Mouse (Mus musculus) lung, embryonic 14.5 days (tissue): Measurements from ENCODE around the gene Larp4b. TPM values are rescaled to one million over a fixed set of nuclear protein-coding genes. Genes with fewer than 3 reads are reported as not detected.
A peak's percentile ranks its signal among the peaks of the same experiment; 100 is the strongest.

ENCODE experiments used
- ATAC-seq: fragments of 200-750 bp; cut with Nextera tagmentation; 2 replicates; pipeline ENCODE4 v1.8.0; 2017; ENCODE audit warnings: mild to moderate bottlenecking, moderate TSS enrichment, moderate library complexity; ENCODE audit not compliant: insufficient read depth
- DNase-seq: peaks from one replicate; pipeline ENCODE4 v3.0.0-alpha.2; 2015
- H3K27ac ChIP-seq: fragments of 300-500 bp; sonication (generic); 2 replicates; pipeline ENCODE4 v1.5.1; 2014; ENCODE audit warnings: low read depth, mild to moderate bottlenecking, moderate library complexity
- H3K27me3 ChIP-seq: fragments of 300-500 bp; sonication (generic); 2 replicates; pipeline ENCODE4 v1.6.1; 2014; ENCODE audit warnings: low read length, control low read depth; ENCODE audit not compliant: insufficient read depth
- H3K36me3 ChIP-seq: fragments of 300-500 bp; sonication (generic); 2 replicates; pipeline ENCODE4 v1.6.1; 2014; ENCODE audit warnings: control low read depth; ENCODE audit not compliant: insufficient read depth
- H3K4me1 ChIP-seq: fragments of 300-500 bp; sonication (generic); 2 replicates; pipeline ENCODE4 v1.6.1; 2014; ENCODE audit warnings: antibody characterized with exemption, control low read depth; ENCODE audit not compliant: insufficient read depth
- H3K4me2 ChIP-seq: fragments of 300-500 bp; sonication (generic); 2 replicates; pipeline ENCODE4 v1.6.1; 2014; ENCODE audit warnings: mild to moderate bottlenecking
- H3K4me3 ChIP-seq: fragments of 300-500 bp; sonication (generic); 2 replicates; pipeline ENCODE4 v1.5.1; 2014; ENCODE audit warnings: low read depth, low read length
- H3K9ac ChIP-seq: fragments of 300-500 bp; sonication (generic); 2 replicates; pipeline ENCODE4 v1.6.1; 2014
- H3K9me3 ChIP-seq: fragments of 300-500 bp; sonication (generic); 2 replicates; pipeline ENCODE4 v1.6.1; 2016; ENCODE audit warnings: low read depth, low read length, control low read depth
- CTCF ChIP-seq: IDR thresholded peaks from 2 replicates; pipeline ENCODE4 v1.5.1; 2016; ENCODE audit warnings: antibody characterized with exemption, low read depth
- WGBS: fragments of 180-500 bp; shearing (Covaris S2); extraction: QIAGEN DNeasy Blood & Tissue Kit; methylation state at CpG from one replicate; pipeline ENCODE4 v1.1.7; 2014; 5-methylcytosine and 5-hydroxymethylcytosine counted together
- polyA plus RNA-seq: library from polyadenylated mRNA; unstranded; fragments of >200 nt; fragmentation: Nextera tagmentation; extraction: Ambion mirVana; gene quantifications from 2 replicates; pipeline ENCODE4 v1.2.1, GENCODE M21; 2014

Gene Larp4b
- polyA plus RNA-seq, 1 experiment from 2014 or later, result 42.0 TPM

DNA sequence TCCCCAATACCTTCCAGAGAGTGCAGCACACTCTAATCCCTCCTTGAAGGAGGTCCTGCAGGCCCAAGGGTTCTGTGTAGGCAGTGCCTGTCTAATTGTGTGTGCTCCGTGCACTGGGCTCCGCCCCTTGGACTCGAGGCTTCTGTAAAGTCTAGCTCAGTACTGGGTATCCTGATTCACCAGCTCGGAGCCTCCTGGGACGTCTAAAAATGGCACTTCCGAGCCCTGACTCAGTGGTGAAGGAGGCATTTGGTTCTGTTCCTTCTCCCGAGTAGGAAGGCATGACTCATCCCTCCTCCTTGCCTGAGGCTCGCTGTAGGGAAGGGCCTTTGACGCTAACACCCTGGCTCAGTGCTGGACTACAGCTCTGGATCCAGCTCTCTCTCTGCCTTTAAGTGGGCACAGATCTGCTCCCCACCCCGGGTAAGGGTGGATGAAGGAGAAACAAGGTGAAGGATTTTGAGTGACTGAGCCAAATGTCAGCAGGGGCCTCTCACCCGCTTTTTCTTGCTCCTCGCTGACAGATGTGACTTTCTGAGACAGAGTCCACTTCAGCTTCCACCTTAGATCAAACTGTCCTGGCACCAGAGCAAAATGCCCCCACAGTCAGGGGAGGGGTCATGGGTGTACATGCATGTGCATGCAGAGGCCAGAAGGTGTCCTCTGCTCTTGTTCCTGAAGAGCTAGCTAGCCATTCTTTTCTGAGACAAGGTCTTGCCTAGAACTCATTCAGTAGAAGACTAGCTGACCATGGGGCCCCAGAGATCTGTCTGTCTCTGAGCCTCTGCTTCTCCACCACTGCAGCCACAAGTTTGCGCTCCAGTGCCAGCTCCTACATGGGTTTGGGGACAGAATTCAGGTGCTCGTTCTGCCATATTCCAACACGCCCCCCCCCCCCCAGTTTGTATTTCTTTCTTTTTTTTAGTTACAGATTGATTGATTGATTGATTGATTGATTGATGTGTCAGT is 97.8 kb downstream of the Larp4b start:
- Histone ChIP-seq H3K4me3 (no peak overlapping the region), H3K4me2 (0 out of 2 replicates have a peak overlapping the region, but pooled peaks have one; percentile 27)
- peak; percentile 53; the same call in 1 of the 2 replicates for ATAC-seq

DNA sequence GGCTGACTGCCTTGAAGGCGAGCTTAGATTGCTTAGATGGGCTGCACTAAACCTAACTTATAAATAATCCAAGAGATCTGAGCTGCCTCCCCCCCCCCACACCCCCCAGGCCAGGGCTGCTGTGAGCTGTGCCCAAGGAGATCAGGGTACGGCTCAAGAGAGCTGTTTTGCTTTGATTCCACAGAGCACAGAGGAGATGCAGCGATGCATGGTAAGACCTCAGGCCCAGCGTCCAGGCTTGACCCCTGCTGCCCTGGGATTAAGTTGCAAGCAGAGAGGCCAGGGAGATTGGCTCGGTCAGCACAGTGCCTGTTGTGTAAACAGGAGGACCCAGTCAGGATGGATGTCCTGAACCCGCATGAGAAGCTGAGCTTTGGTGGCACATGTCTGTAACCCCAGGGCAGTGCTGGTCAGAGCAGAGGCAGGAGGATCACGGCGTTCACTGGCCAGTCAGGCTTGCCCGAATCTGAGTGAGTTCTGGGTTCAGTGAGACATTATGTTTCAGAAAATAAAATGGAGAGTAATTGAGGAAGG is 99.2 kb downstream of the Larp4b start:
- DNase-seq (no peak), ATAC-seq (no peak)
- H3K4me2 ChIP-seq, result no peak overlapping the region
- no peaks in the 10 kb centered on the region for H3K9me3 ChIP-seq
- H3K4me3 ChIP-seq, result no peak overlapping the region
- H3K4me1 ChIP-seq, result no peaks in the 10 kb centered on the region
- no peaks in the 10 kb centered on the region for H3K36me3 ChIP-seq
- H3K27ac ChIP-seq, result no peak overlapping the region
- no peak for TF ChIP-seq CTCF
- no peak overlapping the region for H3K9ac ChIP-seq
- H3K27me3 ChIP-seq, result no peaks in the 10 kb centered on the region
- 44% methylated on average over 9 of the region's 9 CpGs for WGBS

More for the DNA sequence above, 97.8 kb downstream of the Larp4b start:
- Histone ChIP-seq H3K4me1 (no peaks in the 10 kb centered on the region), H3K36me3 (no peaks in the 10 kb centered on the region), H3K27me3 (no peaks in the 10 kb centered on the region), H3K27ac (no peak overlapping the region), H3K9ac (no peak overlapping the region), H3K9me3 (no peaks in the 10 kb centered on the region)
- 43% methylated on average over 15 of the region's 15 CpGs for WGBS
- no peak for TF ChIP-seq CTCF
- DNase-seq, result peak; percentile 45

DNA sequence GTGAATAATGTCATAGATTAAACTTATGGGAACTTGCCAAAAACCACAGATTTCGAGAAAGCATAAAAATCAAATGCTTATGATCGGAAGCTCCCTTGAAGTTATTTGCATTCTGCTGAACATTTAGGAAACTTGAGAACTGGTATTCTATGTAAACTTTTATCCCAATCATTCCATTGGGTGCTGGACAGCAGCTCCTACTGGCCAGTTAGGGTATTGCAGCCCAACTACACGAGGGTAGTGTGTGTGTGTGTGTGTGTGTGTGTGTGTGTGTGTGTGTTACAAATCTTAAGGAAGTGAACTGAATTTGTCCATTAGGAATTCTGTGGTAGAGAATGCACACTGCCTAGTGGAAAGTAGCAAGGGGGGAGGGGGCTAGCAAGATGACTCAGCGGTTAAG is 101.0 kb downstream of the Larp4b start:
- H3K4me3 ChIP-seq, result no peak overlapping the region
- no peak overlapping the region for H3K9ac ChIP-seq
- H3K4me2 ChIP-seq, result no peak overlapping the region
- no peaks in the 10 kb centered on the region for H3K9me3 ChIP-seq
- no peaks in the 10 kb centered on the region for H3K4me1 ChIP-seq
- TF ChIP-seq CTCF, result peak; percentile 55
- DNase-seq (no peak), ATAC-seq (no peak)
- H3K27ac ChIP-seq, result no peak overlapping the region
- H3K36me3 ChIP-seq, result no peaks in the 10 kb centered on the region
- no peaks in the 10 kb centered on the region for H3K27me3 ChIP-seq
- 79% methylated on average over 4 of the region's 4 CpGs for WGBS

DNA sequence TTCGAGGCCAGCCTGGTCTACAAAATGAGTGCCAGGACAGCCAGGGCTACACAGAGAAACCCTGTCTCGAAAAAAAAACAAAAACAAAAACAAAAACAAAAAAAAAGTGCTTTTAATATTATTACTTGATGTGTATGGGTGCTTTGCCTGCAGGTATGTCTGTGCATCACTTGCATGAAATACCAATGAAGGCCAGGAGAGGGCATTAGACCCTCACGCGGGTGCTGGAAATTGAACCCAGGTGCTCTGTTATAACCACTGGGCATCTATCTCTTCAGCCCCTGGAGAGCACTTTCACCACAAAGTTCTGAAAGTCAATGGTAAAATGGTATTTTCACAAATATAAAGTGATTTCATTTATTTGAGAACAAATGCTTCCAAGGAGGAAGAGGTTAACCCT is 101.9 kb downstream of the Larp4b start:
- Histone ChIP-seq H3K9me3 (no peaks in the 10 kb centered on the region), H3K36me3 (no peaks in the 10 kb centered on the region), H3K27ac (no peak overlapping the region), H3K4me2 (no peak overlapping the region), H3K9ac (no peak overlapping the region), H3K4me3 (no peak overlapping the region), H3K4me1 (no peaks in the 10 kb centered on the region), H3K27me3 (no peaks in the 10 kb centered on the region)
- ATAC-seq (no peak), DNase-seq (no peak)
- TF ChIP-seq CTCF, result peak; percentile 26; the same call in 1 of the 2 replicates
- WGBS, result 57% methylated on average over 4 of the region's 4 CpGs

DNA sequence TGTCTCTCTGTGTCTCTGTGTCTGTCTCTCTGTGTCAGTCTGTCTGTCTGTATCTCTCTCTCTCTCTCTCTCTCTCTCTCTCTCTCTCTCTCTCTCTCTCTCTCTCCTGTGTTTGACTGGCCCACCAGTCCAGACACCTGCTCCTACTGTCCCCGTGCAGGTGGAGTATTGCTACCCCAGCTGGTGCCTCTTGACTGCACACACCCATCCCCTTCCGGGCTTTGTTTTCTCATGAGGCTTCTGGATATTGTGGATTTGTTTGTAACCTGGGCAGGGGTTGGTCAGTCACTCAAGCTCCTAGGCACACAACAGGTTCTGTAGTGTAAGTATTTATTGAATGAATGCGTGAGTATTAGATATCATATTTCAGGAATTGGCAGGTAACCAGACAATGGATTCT is 104.4 kb downstream of the Larp4b start:
- no peak for TF ChIP-seq CTCF
- Histone ChIP-seq H3K4me1 (no peaks in the 10 kb centered on the region), H3K4me3 (no peak overlapping the region), H3K27me3 (no peaks in the 10 kb centered on the region), H3K36me3 (no peaks in the 10 kb centered on the region), H3K27ac (no peak overlapping the region), H3K9me3 (no peaks in the 10 kb centered on the region), H3K9ac (no peak overlapping the region), H3K4me2 (no peak overlapping the region)
- DNase-seq (no peak), ATAC-seq (no peak; the same call in 1 of the 2 replicates)
- WGBS, result 55% methylated on average over 3 of the region's 3 CpGs

DNA sequence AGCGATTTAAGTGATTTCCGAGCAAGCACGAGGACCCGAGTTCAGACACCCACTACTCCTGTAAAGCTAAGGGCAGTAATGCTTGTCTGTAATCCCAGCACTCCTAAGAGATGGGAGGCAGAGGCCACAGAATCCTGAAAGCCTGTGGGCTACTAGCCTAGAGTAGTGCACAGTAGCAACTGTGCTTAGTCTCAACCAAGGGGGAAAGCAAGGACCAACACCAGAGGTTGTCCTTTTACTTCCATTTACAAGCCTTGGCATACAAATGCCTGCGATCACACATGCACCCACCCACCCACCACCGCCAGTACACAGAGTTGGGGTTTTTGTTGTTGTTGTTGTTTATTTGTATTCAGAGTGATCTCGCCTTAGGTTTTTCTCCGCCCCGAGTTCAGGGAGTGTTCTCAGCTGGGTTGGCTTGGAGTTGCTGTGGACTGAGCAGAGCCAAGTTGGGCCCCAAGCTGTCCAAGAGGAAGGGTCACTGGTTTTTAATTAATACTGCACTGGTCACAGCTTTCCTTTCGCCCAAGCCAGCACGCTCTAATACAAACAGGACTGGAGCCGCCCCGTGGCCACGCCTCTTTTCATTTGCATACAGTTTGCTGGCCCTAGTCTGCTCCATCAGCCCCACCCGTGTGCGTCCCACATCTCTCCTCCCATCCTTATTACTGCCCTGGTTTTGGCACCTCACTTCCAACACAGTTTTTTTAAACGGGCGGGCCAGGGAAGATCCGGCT is 105.2 kb downstream of the Larp4b start:
- H3K4me2 ChIP-seq, result peak overlapping the region; percentile 51
- no peaks in the 10 kb centered on the region for H3K9me3 ChIP-seq
- H3K4me1 ChIP-seq, result no peaks in the 10 kb centered on the region
- H3K4me3 ChIP-seq, result peak overlapping the region; percentile 8; the same call in 1 of the 2 replicates
- no peak overlapping the region for H3K9ac ChIP-seq
- no peaks in the 10 kb centered on the region for H3K36me3 ChIP-seq
- no peaks in the 10 kb centered on the region for H3K27me3 ChIP-seq
- peak; percentile 94 for ATAC-seq
- DNase-seq, result peak; percentile 67
- 29% methylated on average over 19 of the region's 19 CpGs for WGBS
- TF ChIP-seq CTCF, result no peak
- H3K27ac ChIP-seq, result no peak overlapping the region

DNA sequence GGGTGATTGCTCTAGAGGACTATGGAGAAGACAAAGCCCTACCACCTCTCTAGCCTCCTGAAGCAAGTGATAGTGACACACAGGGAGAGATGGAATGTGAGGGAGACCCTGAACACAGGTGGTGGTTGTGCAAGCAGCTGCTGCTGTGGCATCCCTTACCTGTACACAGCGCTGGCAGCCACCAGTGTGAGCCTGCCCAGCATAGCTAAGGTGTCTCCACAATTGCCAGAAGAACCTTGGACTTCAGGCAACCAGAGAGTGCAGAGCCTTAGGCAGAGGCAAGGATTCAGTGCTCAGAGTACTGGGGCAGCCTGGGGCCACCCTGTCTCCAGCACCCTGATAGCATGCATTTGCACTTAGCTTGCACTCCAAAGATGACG is 105.8 kb downstream of the Larp4b start:
- Histone ChIP-seq H3K4me3 (no peak overlapping the region), H3K9ac (no peak overlapping the region), H3K4me2 (peak overlapping the region; percentile 51), H3K27ac (no peak overlapping the region), H3K36me3 (no peaks in the 10 kb centered on the region), H3K4me1 (no peaks in the 10 kb centered on the region), H3K9me3 (no peaks in the 10 kb centered on the region), H3K27me3 (no peaks in the 10 kb centered on the region)
- TF ChIP-seq CTCF, result no peak
- WGBS, result 29% methylated on average over 2 of the region's 2 CpGs
- ATAC-seq (no peak), DNase-seq (no peak)
